Mouse (Mus musculus) intestine, embryonic 16.5 days (tissue): Measurements from ENCODE around the gene Sik2. TPM values are rescaled to one million over a fixed set of nuclear protein-coding genes. Genes with fewer than 3 reads are reported as not detected.

Experiments
- ATAC-seq: fragments of 200-750 bp; cut with Nextera tagmentation; 2 replicates; pipeline ENCODE4 v1.8.0; 2017; ENCODE audit warnings: moderate TSS enrichment, moderate library complexity
- H3K27ac ChIP-seq: fragments of 300-500 bp; sonication (generic); 2 replicates; pipeline ENCODE4 v1.5.1; 2014; ENCODE audit warnings: mild to moderate bottlenecking, low read length
- H3K27me3 ChIP-seq: fragments of 300-500 bp; sonication (generic); replicated peaks from 2 replicates; pipeline ENCODE4 v1.6.1; 2014; ENCODE audit warnings: low read length, control low read depth, mixed read lengths; ENCODE audit not compliant: control insufficient read depth, insufficient read depth
- H3K36me3 ChIP-seq: fragments of 300-500 bp; sonication (generic); 2 replicates; pipeline ENCODE4 v1.6.1; 2014; ENCODE audit warnings: low read length, control low read depth; ENCODE audit not compliant: control insufficient read depth, insufficient read depth
- H3K4me1 ChIP-seq: fragments of 300-500 bp; sonication (generic); 2 replicates; pipeline ENCODE4 v1.6.1; 2014; ENCODE audit warnings: low read length, control low read depth, mixed read lengths; ENCODE audit not compliant: control insufficient read depth, insufficient read depth
- H3K4me2 ChIP-seq: fragments of 300-500 bp; sonication (generic); 2 replicates; pipeline ENCODE4 v1.6.1; 2014; ENCODE audit warnings: low read depth, low read length, control low read depth
- H3K4me3 ChIP-seq: fragments of 300-500 bp; sonication (generic); 2 replicates; pipeline ENCODE4 v1.5.1; 2014; ENCODE audit warnings: mild to moderate bottlenecking, low read length
- H3K9ac ChIP-seq: fragments of 300-500 bp; sonication (generic); 2 replicates; pipeline ENCODE4 v1.6.1; 2014; ENCODE audit warnings: low read depth, low read length
- H3K9me3 ChIP-seq: fragments of 300-500 bp; sonication (generic); 2 replicates; pipeline ENCODE4 v1.6.1; 2016; ENCODE audit warnings: low read length, control low read depth; ENCODE audit not compliant: control insufficient read depth
- WGBS: fragments of 180-500 bp; shearing (Covaris S2); extraction: QIAGEN DNeasy Blood & Tissue Kit; methylation state at CpG from one replicate; pipeline ENCODE4 v1.1.7; 2014; 5-methylcytosine and 5-hydroxymethylcytosine counted together
- polyA plus RNA-seq: library from polyadenylated mRNA; unstranded; fragments of >200 nt; fragmentation: Nextera tagmentation; extraction: Ambion mirVana; gene quantifications from 2 replicates; pipeline ENCODE4 v1.2.1, GENCODE M21; 2015

Gene Sik2
- polyA plus RNA-seq, 1 experiment from 2014 or later = 12.7 TPM

DNA sequence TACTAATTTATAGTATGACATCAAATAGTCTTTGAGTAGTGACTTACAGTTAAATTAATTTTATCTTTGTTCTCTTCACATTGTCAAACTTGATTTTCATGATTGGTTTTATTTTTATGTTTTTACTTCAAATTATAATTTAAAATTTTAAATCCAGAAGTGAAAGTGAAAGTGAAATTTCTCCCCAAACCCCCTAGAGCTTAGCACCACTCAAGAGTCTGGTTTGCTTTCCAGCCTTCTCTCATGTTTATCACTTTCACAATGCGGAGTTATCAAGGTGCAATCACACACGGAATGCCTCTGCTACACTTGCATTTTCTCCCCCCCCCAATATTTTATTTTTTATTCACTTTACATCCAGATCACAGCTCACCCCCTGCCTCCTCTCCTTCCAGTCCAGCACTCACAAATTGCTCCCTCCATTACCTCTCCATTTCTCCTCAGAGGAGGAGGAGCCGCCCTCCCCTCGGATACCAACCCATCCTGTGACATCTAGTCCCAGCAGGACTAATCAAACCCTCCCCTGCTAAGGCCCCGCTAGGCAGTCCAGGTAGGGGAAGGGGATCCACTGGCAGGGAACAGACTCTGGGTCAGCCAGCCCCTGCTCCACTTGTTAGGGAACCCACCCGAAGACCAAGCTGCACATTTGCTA lies 104.6 kb downstream of the Sik2 start:
- ATAC-seq = no peak
- no peak overlapping the region for H3K4me2 ChIP-seq
- H3K9ac ChIP-seq = no peak overlapping the region
- H3K4me1 ChIP-seq = no peaks in the 10 kb centered on the region
- 79% methylated on average over 6 of the region's 6 CpGs for WGBS
- no peaks in the 10 kb centered on the region for H3K9me3 ChIP-seq
- H3K36me3 ChIP-seq = peaks cover 4% of the 10 kb centered on the region; the same call in 1 of the 2 replicates
- H3K27me3 ChIP-seq = no peaks in the 10 kb centered on the region
- H3K27ac ChIP-seq = no peak overlapping the region
- no peak overlapping the region for H3K4me3 ChIP-seq

DNA sequence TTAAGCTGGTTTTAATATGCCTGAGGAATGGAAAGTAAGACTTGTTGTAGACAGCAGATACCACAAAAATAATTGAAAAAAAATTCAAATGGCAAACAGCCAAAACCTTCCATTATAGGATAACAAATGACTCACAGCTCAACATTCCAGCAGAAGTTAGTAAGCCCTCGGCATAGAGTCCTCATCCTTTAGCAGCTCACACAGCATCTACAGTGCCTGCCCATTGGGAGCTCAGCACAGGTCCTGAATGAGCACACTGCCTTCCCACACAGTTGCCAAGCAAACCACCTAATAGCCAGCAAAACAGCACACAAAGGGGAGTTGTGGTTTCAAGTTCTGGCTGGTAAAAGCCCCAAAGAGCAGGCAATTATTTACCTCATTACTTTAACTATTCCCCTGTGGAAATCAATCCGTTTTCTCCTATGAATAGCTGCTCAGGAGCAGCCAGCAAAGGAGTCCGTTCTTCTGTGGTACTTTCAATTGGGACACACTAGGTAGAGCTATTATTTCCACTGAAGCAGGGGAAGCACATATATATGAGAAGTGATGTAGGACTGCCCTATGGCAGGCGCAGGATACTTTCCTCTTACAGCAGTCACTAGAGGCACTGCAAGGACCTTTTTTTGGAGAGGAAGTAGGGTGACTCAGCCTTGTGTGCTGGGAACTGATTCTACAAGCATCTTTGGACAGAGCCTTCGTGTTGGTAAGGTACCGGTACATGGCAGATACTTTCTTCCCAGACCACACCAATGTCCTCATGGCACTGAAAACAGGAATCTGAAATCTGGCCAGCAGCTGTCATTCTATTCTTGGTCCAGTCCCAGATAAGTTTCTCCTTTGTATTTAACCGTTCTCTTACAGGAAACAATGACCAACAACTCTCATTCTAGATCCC lies 108.6 kb downstream of the Sik2 start:
- Histone ChIP-seq H3K4me3 (no peak overlapping the region), H3K4me1 (no peaks in the 10 kb centered on the region), H3K4me2 (no peak overlapping the region), H3K27ac (no peak overlapping the region), H3K9me3 (no peaks in the 10 kb centered on the region), H3K9ac (no peak overlapping the region), H3K36me3 (peaks cover 14% of the 10 kb centered on the region; the same call in 1 of the 2 replicates), H3K27me3 (no peaks in the 10 kb centered on the region)
- no peak for ATAC-seq
- 75% methylated on average over 7 of the region's 7 CpGs for WGBS

DNA sequence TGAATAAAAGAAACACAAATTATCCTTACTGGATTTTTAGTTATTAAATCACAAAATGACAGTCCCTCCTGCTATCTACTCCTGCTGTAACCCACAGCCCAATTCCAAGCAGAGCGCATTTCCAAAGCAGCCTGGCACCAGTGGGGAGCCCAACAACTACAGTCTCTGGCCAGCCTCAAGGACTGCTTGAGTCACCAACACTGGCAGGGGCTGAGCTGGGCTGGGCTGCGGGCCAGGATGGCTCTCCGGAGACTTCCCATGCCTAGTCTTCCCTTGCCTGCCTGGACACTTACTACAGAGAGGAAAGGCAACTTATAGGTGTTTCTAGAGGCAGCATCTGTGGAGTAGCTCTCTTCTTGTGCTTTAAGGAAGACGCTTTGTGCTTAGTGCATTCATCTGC lies 115.2 kb downstream of the Sik2 start:
- H3K4me1 ChIP-seq = no peaks in the 10 kb centered on the region
- WGBS = 84% methylated on average over 4 of the region's 4 CpGs
- no peak overlapping the region for H3K27ac ChIP-seq
- H3K9me3 ChIP-seq = no peaks in the 10 kb centered on the region
- no peak overlapping the region for H3K4me2 ChIP-seq
- H3K9ac ChIP-seq = no peak overlapping the region
- peaks cover 14% of the 10 kb centered on the region; the same call in 1 of the 2 replicates for H3K36me3 ChIP-seq
- ATAC-seq = no peak
- no peaks in the 10 kb centered on the region for H3K27me3 ChIP-seq
- no peak overlapping the region for H3K4me3 ChIP-seq

DNA sequence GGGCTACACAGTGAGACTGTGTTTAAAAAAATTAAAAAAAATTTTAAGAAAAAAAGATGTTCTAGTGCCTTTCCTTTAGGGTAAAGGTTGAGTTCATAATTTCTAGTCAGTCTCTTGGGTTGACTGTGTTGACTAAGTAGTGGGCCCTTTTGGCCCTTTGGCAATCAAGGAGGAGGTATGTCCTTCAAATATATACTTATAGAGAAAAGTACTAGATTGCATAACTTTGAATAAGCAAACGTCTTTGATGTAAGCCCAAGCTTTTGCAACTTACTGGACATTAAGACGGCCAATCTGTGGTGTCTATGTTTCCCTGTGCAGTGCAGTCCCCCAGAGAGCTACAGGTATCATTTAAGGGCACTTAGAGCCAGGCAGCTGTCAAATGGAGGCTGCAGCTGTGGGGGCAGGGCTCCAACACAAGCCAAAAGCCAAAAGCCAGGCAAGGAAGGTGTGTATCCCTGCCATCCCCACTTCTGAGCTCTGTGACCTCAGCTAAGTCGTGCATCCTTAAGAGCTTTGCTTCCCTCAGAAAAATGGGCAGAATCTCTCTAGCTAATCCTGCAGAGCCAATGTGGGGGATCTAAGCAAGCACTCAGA lies 118.3 kb downstream of the Sik2 start:
- Histone ChIP-seq H3K9me3 (no peaks in the 10 kb centered on the region), H3K9ac (no peak overlapping the region), H3K27ac (no peak overlapping the region), H3K4me3 (no peak overlapping the region), H3K27me3 (no peaks in the 10 kb centered on the region), H3K4me2 (no peak overlapping the region), H3K4me1 (peaks cover 13% of the 10 kb centered on the region), H3K36me3 (0 out of 2 replicates have a peak, but pooled peaks cover 4% of the 10 kb centered on the region)
- ATAC-seq = no peak
- 87% methylated on average over 3 of the region's 3 CpGs for WGBS

DNA sequence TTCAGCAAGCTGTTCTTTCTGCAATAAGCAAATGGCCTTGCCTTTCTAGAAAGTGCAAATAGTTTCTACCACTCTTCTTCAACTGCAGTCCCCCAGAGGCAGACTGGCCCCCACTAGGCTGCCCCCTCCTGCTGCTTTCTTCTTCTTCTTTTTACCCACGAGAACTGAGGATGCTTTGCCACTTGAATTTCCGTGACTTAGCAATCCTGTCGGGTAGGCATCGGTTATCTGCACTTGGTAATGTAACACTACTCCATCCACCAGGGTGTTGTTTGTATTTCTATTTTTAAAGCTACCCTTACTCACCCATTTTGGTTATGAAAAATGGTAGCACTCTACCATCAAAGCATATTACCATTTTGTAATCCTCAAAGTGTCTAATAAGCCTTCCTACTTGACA lies 118.9 kb downstream of the Sik2 start:
- H3K27ac ChIP-seq = no peak overlapping the region
- no peak overlapping the region for H3K4me2 ChIP-seq
- no peaks in the 10 kb centered on the region for H3K9me3 ChIP-seq
- no peak for ATAC-seq
- peaks cover 19% of the 10 kb centered on the region for H3K4me1 ChIP-seq
- H3K36me3 ChIP-seq = no peaks in the 10 kb centered on the region
- H3K9ac ChIP-seq = no peak overlapping the region
- WGBS = 83% methylated on average over 4 of the region's 4 CpGs
- no peaks in the 10 kb centered on the region for H3K27me3 ChIP-seq
- no peak overlapping the region for H3K4me3 ChIP-seq

DNA sequence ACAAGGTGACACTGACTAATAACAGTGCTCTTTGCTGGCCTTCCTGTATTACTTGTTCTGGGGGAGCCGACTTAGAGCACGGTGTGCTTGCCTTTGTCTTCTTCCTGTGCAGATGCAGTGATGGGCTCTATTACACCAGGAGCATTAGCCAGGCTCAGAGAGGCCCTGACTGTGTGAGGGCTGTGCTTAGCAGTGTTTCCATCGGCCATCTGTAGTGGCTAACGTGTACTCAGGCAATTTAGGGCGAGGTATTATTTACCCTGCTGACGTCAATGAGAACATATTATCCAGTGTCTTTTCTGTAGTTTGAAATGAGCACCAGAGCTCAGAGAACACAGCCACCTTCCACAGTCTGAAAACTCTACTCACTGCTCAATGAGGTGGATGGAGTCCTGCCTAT lies 119.7 kb downstream of the Sik2 start:
- WGBS = 45% methylated on average over 6 of the region's 6 CpGs
- H3K4me1 ChIP-seq = peaks cover 27% of the 10 kb centered on the region
- peak; percentile 39; the same call in 1 of the 2 replicates for ATAC-seq
- H3K9ac ChIP-seq = no peak overlapping the region
- H3K4me2 ChIP-seq = no peak overlapping the region
- H3K4me3 ChIP-seq = no peak overlapping the region
- no peaks in the 10 kb centered on the region for H3K27me3 ChIP-seq
- H3K27ac ChIP-seq = no peak overlapping the region
- no peaks in the 10 kb centered on the region for H3K9me3 ChIP-seq
- H3K36me3 ChIP-seq = no peaks in the 10 kb centered on the region

DNA sequence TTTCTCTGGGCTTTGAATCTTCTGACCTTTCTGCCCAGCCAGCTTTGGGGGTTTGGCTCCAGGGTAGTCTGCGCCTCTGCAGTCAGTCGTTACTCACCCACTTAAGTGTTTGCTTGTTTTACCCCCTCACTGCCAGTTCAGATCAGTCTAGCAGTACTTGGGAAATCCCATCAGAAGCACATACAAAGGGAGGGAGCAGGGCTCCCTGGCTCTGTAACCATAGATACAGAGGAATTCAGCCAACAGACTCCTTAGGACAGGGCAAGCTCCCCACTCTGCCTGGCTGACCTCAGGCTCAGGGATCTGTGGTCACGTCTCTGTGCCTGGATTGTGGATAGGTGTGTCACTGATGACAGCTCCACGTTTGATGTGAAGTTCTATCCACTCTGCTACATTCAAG lies 121.5 kb downstream of the Sik2 start:
- H3K27ac ChIP-seq = 0 out of 2 replicates have a peak overlapping the region, but pooled peaks have one; percentile 3
- ATAC-seq = peak; percentile 14; the same call in 1 of the 2 replicates
- WGBS = 25% methylated on average over 4 of the region's 4 CpGs

DNA sequence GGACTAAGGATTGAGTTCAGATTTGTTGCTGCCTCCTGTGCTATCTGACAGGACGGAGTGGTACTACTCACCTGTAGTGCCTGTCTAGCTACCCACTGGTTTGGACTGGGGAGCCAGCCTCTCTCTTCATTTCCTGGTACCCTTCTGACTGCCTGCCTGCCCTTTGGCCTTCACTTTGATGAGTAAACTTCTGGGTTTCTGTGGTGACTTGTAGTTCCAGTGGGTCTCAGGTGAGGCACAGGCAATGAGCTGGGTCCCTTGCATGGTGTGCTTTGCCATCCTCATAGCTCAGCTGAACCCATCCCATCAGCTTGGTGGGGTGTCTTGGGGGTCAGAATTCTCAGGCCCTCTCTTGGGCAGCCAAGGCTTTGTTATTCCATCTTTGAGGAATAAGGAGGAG lies 122.0 kb downstream of the Sik2 start:
- 100% methylated on average over 1 of the region's 1 CpGs for WGBS
- Histone ChIP-seq H3K36me3 (no peaks in the 10 kb centered on the region), H3K9me3 (no peaks in the 10 kb centered on the region), H3K4me2 (no peak overlapping the region), H3K27ac (0 out of 2 replicates have a peak overlapping the region, but pooled peaks have one; percentile 3), H3K4me1 (peaks cover 28% of the 10 kb centered on the region), H3K4me3 (no peak overlapping the region), H3K9ac (no peak overlapping the region), H3K27me3 (no peaks in the 10 kb centered on the region)
- ATAC-seq = peak; percentile 39; the same call in 1 of the 2 replicates

More for the DNA sequence above, 121.5 kb downstream of the Sik2 start:
- H3K4me1 ChIP-seq = peaks cover 28% of the 10 kb centered on the region
- H3K4me3 ChIP-seq = no peak overlapping the region
- no peak overlapping the region for H3K4me2 ChIP-seq
- no peaks in the 10 kb centered on the region for H3K27me3 ChIP-seq
- H3K36me3 ChIP-seq = no peaks in the 10 kb centered on the region
- H3K9me3 ChIP-seq = no peaks in the 10 kb centered on the region
- H3K9ac ChIP-seq = no peak overlapping the region

DNA sequence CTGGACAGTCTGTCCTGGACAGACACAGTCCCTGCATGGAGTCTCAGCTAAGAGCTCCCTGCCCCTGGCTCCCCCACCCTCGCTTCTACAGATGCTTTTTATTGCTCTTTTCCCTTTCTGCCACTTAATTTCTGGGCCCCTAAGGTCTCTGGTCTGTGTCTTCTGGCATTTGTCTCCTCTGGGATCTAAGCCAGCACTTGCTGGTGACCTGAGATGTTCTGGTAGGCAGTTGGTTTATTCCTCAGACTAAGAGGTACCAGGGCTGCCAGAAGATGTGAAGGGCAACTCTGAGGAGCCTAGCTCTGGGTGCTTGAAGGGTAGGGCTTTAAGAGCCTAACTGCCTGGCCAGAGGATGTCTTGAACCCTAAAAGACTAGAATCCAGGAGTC lies 123.3 kb downstream of the Sik2 start:
- Histone ChIP-seq H3K9ac (no peak overlapping the region), H3K27ac (peak overlapping the region; percentile 4; the same call in 1 of the 2 replicates), H3K4me3 (no peak overlapping the region), H3K4me2 (no peak overlapping the region), H3K4me1 (peaks cover 28% of the 10 kb centered on the region), H3K9me3 (no peaks in the 10 kb centered on the region), H3K27me3 (no peaks in the 10 kb centered on the region), H3K36me3 (no peaks in the 10 kb centered on the region)
- 32% methylated on average over 1 of the region's 1 CpGs for WGBS
- ATAC-seq = no peak
